ENCODE assay signal across 13 mouse cellular contexts in the genomic region with DNA sequence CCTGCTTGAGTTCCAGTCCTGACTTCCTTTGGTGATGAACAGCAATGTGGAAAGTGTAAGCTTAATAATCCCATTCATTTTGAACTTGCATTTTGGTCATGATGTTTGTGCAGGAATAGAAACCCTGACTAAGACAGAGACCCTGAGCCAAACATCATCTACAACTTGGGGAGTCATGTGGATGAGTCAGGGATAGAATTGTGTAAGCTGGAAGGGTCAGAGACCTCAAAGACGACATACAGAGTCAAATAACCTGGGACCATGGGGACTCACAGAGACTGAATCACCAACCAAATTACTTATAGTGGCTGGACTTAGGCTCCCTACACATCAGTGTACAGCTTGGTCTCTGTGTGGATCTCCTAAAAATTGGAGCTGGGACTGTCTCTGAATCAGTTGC. TPM values are rescaled to one million over a fixed set of nuclear protein-coding genes. Genes with fewer than 3 reads are reported as not detected.
"Had no signal": no experiment of that assay in that cellular context is flagged by ENCODE, and none has a peak within 500 bp of the region (broad histone marks: within the 10 kb centered on the region; RNA-seq: fewer than 3 reads in every experiment).

No protein-coding gene starts in this region.

RNA-seq across cellular contexts. Expression of a gene that starts 7.2 kb away (rescaled TPM):
- total RNA-seq: neutrophil, adult 5-6 weeks had no signal
- polyA plus RNA-seq: neural tube, embryonic 13.5 days; neural tube, embryonic 14.5 days; neural tube, embryonic 15.5 days; small intestine, adult 2 months; spleen, adult 2 months; stomach, embryonic 14.5 days; stomach, embryonic 15.5 days; stomach, embryonic 16.5 days; stomach, postnatal 0 days; testis, adult 2 months; thymus, adult 2 months; urinary bladder, adult 2 months had no signal
